26 mouse cellular contexts compared by ENCODE assay signal in the genomic region with DNA sequence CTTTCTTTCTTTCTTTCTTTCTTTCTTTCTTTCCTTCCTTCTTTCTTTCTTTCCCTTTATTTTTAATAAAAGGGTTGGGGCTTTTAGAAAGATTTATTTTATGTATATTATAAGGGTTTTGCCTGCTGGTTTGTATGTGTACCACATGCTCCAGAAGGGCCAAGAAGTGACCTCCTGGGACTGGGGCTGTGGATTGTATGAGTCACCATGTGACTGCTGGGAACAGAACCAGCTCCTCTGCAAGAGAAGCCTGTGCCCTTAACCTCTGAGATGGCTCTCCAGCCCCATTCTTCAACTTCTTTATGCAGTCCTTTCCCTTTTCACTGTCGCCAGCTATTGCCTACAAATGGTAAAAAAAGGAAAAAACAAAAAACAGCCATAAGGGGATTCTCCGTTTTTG. TPM values are rescaled to one million over a fixed set of nuclear protein-coding genes. Genes with fewer than 3 reads are reported as not detected.
DNase-seq lines count a peak whose midpoint lies in the region; ATAC-seq lines count a peak whose summit lies in the region.
"Had no signal": no experiment of that assay in that cellular context is flagged by ENCODE, and none has a peak within 500 bp of the region (broad histone marks: within the 10 kb centered on the region; RNA-seq: fewer than 3 reads in every experiment).

No protein-coding gene starts in this region.

- no peak overlapping the region for H3K4me2 ChIP-seq in heart, embryonic 12.5 days
- H3K4me2 ChIP-seq: embryonic facial prominence, embryonic 15.5 days; hindbrain, embryonic 14.5 days had no signal

- H3K9ac ChIP-seq in heart, embryonic 12.5 days = no peak overlapping the region
- H3K9ac ChIP-seq: embryonic facial prominence, embryonic 15.5 days; hindbrain, embryonic 14.5 days; liver, postnatal 0 days had no signal

- no peak overlapping the region for H3K4me3 ChIP-seq in heart, embryonic 12.5 days
- H3K4me3 ChIP-seq: embryonic facial prominence, embryonic 15.5 days; left cerebral cortex, adult 2 months; limb, embryonic 10.5 days had no signal

- no peaks in the 10 kb centered on the region for H3K4me1 ChIP-seq in heart, embryonic 12.5 days (replicated peaks)
- H3K4me1 ChIP-seq: embryonic facial prominence, embryonic 15.5 days had no signal

- 89% methylated on average over 2 of the region's 2 CpGs for WGBS in heart, embryonic 12.5 days

- DNase-seq in adrenal gland, adult (ENCODE audit: inconsistent age in 2 of 2, low spot score in 1 of 2) = peak; percentile 54 to 74
- DNase-seq in adrenal gland, adult 18-20 months (ENCODE audit: low spot score in 2 of 2) = no peak
- peak; percentile 16 for DNase-seq in heart, adult 8-10 months (ENCODE audit: low spot score)
- peak; percentile 48 for DNase-seq in adrenal gland, postnatal 14 days
- peak; percentile 33 for DNase-seq in heart, postnatal 4 days
- DNase-seq: cerebellum, adult 11-12 months; cerebellum, postnatal 14 days; embryo, embryonic 11 days; kidney, adult 8-10 months; kidney, postnatal 25 days; layer of hippocampus, adult 9-11 months; liver, postnatal 0 days had no signal

- no peaks in the 10 kb centered on the region for H3K9me3 ChIP-seq in heart, embryonic 12.5 days (replicated peaks)
- H3K9me3 ChIP-seq: embryonic facial prominence, embryonic 15.5 days; limb, embryonic 10.5 days had no signal

- ATAC-seq in heart, embryonic 12.5 days (ENCODE audit: insufficient number of reproducible peaks, low FRiP score) = no peak
- ATAC-seq in cerebellum, adult (ENCODE audit: insufficient number of reproducible peaks, low FRiP score, low TSS enrichment) = no peak
- no peak for ATAC-seq in megakaryocyte, adult 5-6 weeks (ENCODE audit: poor library complexity, severe bottlenecking)
- ATAC-seq: liver, postnatal 0 days; midbrain, embryonic 16.5 days had no signal

- no peak overlapping the region for H3K27ac ChIP-seq in heart, embryonic 12.5 days (ENCODE audit: poor library complexity, severe bottlenecking)
- H3K27ac ChIP-seq: embryonic facial prominence, embryonic 15.5 days; hindbrain, embryonic 14.5 days; left cerebral cortex, adult 2 months; limb, embryonic 10.5 days had no signal

- H3K36me3 ChIP-seq in heart, embryonic 12.5 days = no peaks in the 10 kb centered on the region
- H3K36me3 ChIP-seq: embryonic facial prominence, embryonic 15.5 days; limb, embryonic 10.5 days had no signal

- peaks cover 10% of the 10 kb centered on the region for H3K27me3 ChIP-seq in heart, embryonic 12.5 days (replicated peaks)
- H3K27me3 ChIP-seq: embryonic facial prominence, embryonic 15.5 days had no signal

RNA-seq across cellular contexts. Expression of a gene that starts 11.6 kb away (rescaled TPM):
- total RNA-seq in adrenal gland, adult 18-20 months (2021) = under 1 TPM; 0.20 to 0.38 TPM
- total RNA-seq in heart, adult 8-10 months (2022) = not detected
- 0.34 and 0.85 TPM in 2 replicates for polyA plus RNA-seq in heart, embryonic 12.5 days (2016; fragmentation: Nextera tagmentation; extraction: Ambion mirVana)
- 1.2 and 2.2 TPM in 2 replicates for total RNA-seq in adrenal gland, postnatal 14 days (2021)
- under 1 TPM; 0.38 to 0.47 TPM for total RNA-seq in heart, postnatal 4 days (2021)
- total RNA-seq in megakaryocyte, adult 5-6 weeks (2015) = 0.23 TPM in 1 of 2 replicates, not detected in the other
- total RNA-seq in megakaryocyte, adult 5-6 weeks (2017) = not detected in 2 replicates

RNA-seq across cellular contexts. Expression of a gene that starts 32.3 kb away (rescaled TPM):
- not detected for total RNA-seq in adrenal gland, adult 18-20 months (2021)
- total RNA-seq in heart, adult 8-10 months (2022) = not detected
- polyA plus RNA-seq in heart, embryonic 12.5 days (2016; fragmentation: Nextera tagmentation; extraction: Ambion mirVana) = not detected in 2 replicates
- not detected in 2 replicates for total RNA-seq in adrenal gland, postnatal 14 days (2021)
- total RNA-seq in heart, postnatal 4 days (2021) = not detected
- total RNA-seq in megakaryocyte, adult 5-6 weeks (2015) = not detected in 2 replicates
- 0.20 TPM in 1 of 2 replicates, not detected in the other for total RNA-seq in megakaryocyte, adult 5-6 weeks (2017)
- total RNA-seq: granulocyte monocyte progenitor cell, adult 5-6 weeks; left cerebral cortex, adult 2 months; liver, adult 2 months; megakaryocyte-erythroid progenitor cell, adult 5-6 weeks had no signal
- polyA plus RNA-seq: embryonic facial prominence, embryonic 15.5 days; forebrain, embryonic 11.5 days; heart, postnatal 0 days; hindbrain, embryonic 14.5 days; intestine, embryonic 14.5 days; limb, embryonic 10.5 days; liver, adult 2 months; midbrain, embryonic 16.5 days had no signal

RNA-seq across cellular contexts. Expression of a gene that starts 40.2 kb away (rescaled TPM):
- 10 to 100 TPM; 19.1 to 20.4 TPM for total RNA-seq in adrenal gland, adult 18-20 months (2021)
- 10 to 100 TPM in 2 of 4 experiments, 1 to 10 TPM in 2; 9.4 to 11.3 (median 10.2) TPM for total RNA-seq in heart, adult 8-10 months (2022)
- 11.9 and 12.4 TPM in 2 replicates for polyA plus RNA-seq in heart, embryonic 12.5 days (2016; fragmentation: Nextera tagmentation; extraction: Ambion mirVana)
- 20.1 and 29.6 TPM in 2 replicates for total RNA-seq in adrenal gland, postnatal 14 days (2021)
- total RNA-seq in heart, postnatal 4 days (2021) = 10 to 100 TPM; 13.3 to 13.6 TPM
- total RNA-seq in megakaryocyte, adult 5-6 weeks (2015) = 4.8 and 5.6 TPM in 2 replicates
- 2.2 and 3.7 TPM in 2 replicates for total RNA-seq in megakaryocyte, adult 5-6 weeks (2017)

RNA-seq across cellular contexts. Expression of a gene that starts 40.5 kb away (rescaled TPM):
- 100 to 1,000 TPM; 214 to 303 TPM for total RNA-seq in adrenal gland, adult 18-20 months (2021)
- total RNA-seq in heart, adult 8-10 months (2022) = 100 to 1,000 TPM; 132 to 146 (median 139) TPM
- 339 and 347 TPM in 2 replicates for polyA plus RNA-seq in heart, embryonic 12.5 days (2016; fragmentation: Nextera tagmentation; extraction: Ambion mirVana)
- total RNA-seq in adrenal gland, postnatal 14 days (2021) = 253 and 279 TPM in 2 replicates
- total RNA-seq in heart, postnatal 4 days (2021) = 100 to 1,000 TPM; 269 to 282 TPM
- 45.1 and 49.1 TPM in 2 replicates for total RNA-seq in megakaryocyte, adult 5-6 weeks (2015)
- total RNA-seq in megakaryocyte, adult 5-6 weeks (2017) = 156 and 175 TPM in 2 replicates

RNA-seq across cellular contexts. Expression of a gene that starts 42.9 kb away (rescaled TPM):
- total RNA-seq in adrenal gland, adult 18-20 months (2021) = 10 to 100 TPM; 19.3 to 26.8 TPM
- 10 to 100 TPM; 21.0 to 25.1 (median 23.0) TPM for total RNA-seq in heart, adult 8-10 months (2022)
- 29.0 and 31.2 TPM in 2 replicates for polyA plus RNA-seq in heart, embryonic 12.5 days (2016; fragmentation: Nextera tagmentation; extraction: Ambion mirVana)
- 19.1 and 23.6 TPM in 2 replicates for total RNA-seq in adrenal gland, postnatal 14 days (2021)
- total RNA-seq in heart, postnatal 4 days (2021) = 10 to 100 TPM; 26.1 to 27.9 TPM
- 21.9 and 22.5 TPM in 2 replicates for total RNA-seq in megakaryocyte, adult 5-6 weeks (2015)
- total RNA-seq in megakaryocyte, adult 5-6 weeks (2017) = 15.2 and 17.8 TPM in 2 replicates

Comparison
In these comparisons a context has a peak if more than half of its experiments do, and no peak if none do; other contexts are left out.
1. DNase-seq: peak in adrenal gland, adult (2 of 2), heart, adult 8-10 months (single experiment), adrenal gland, postnatal 14 days (single experiment) and heart, postnatal 4 days (single experiment); none in adrenal gland, adult 18-20 months (0 of 2).